Mouse (Mus musculus) megakaryocyte-erythroid progenitor cell, adult 5-6 weeks (primary cell): ENCODE results near the gene Stxbp3. TPM values are rescaled to one million over a fixed set of nuclear protein-coding genes. Genes with fewer than 3 reads are reported as not detected.
"Not testable (repeated sequence)": the region's sequence is repeated elsewhere in the genome, so short reads cannot be mapped to it uniquely, and the experiment has no call there.

Source experiments
- ATAC-seq: replicated peaks from 2 replicates; pipeline ENCODE4 v1.8.0; 2016; ENCODE audit warnings: mild to moderate bottlenecking, inconsistent platforms; ENCODE audit not compliant: severe bottlenecking, poor library complexity, low FRiP score, low TSS enrichment
- total RNA-seq, 2 experiments: library from RNA; stranded (forward) in 1 of 2; stranded (reverse) in 1 of 2; fragments of 200-1000, 215-1000 nt in 1 of 2; fragments of >200 nt in 1 of 2; fragmentation: Nextera tagmentation in 1 of 2; gene quantifications; 2 replicates each; pipeline ENCODE4 v1.2.3; 2014 to 2017

The Stxbp3 gene
- total RNA-seq, 2 experiments from 2014 or later = 47.5 to 56.6 TPM

GRCm38 (mm10) chr3:108858231-108858770 lies 18.0 kb upstream of the Stxbp3 start:
- no peak for ATAC-seq

DNA sequence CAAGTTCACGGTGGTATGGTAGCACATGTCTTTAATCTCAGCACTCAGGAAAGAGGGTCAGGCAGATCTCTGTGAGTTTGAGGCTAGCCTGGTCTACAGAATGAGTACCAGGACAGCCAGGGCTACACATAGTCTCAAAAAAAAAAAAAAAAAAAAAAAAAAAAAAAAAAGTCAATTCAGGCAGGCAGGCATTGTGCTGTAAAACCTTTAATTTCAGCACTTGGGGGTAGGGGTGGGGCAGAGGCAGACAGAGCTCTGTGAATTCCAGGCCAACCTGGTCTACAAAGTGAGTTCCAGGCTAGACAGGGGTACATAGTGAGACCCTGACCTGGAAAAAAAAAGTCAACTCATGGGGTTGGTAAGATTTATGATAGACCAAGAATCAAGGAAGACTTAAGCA lies 17.4 kb upstream of the Stxbp3 start:
- no peak for ATAC-seq

DNA sequence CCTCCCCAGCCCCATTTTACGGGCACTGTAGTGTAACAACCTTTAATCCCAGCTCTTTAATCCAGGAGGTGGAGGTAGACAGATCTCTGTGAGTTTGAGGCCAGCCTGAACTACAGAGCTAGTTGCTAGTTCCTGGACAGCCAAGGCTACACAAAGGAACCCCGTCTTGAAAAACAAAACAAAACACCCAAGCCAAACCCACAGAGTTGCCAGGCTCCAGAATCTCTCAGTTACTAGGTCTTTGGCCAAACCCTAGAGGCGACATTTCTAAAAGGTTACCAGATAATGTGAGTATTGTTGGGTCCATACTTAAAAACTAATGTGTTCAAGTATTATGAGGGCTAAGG lies 16.8 kb upstream of the Stxbp3 start:
- no peak for ATAC-seq

GRCm38 (mm10) chr3:108856386-108857123 lies 16.2 kb upstream of the Stxbp3 start:
- ATAC-seq = peak; percentile 20; the same call in 1 of the 2 replicates

GRCm38 (mm10) chr3:108855864-108856263 lies 15.5 kb upstream of the Stxbp3 start:
- ATAC-seq = 0 out of 2 replicates have a peak, but pooled peaks have one; percentile 8

DNA sequence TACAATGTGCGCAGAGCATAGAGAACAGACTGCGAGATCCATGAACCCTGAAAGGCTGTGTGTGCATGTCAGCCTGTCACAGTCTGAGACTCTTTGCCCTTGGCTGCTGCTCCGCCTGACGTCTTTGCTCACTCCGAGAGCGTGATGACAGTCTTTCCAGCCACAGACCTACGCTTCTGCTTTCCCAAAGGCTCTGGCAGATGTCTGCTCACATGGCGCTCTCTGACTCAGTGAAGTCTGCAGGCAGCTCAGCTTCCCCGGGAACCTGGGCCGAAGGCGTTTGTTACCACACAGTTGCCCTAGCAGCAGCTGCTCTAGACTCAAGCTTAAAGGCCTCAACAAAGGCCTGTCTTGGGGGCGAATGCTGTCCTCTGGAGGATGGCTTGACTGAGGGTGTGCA lies 15.0 kb upstream of the Stxbp3 start:
- ATAC-seq = no peak

GRCm38 (mm10) chr3:108853266-108853665 lies 12.9 kb upstream of the Stxbp3 start:
- ATAC-seq = no peak

GRCm38 (mm10) chr3:108851996-108852697 lies 11.8 kb upstream of the Stxbp3 start:
- ATAC-seq = no peak

- no peak for ATAC-seq
Measured at GRCm38 (mm10) chr3:108851554-108851953, 11.2 kb upstream of the Stxbp3 start.

- no peak for ATAC-seq
Measured at GRCm38 (mm10) chr3:108851075-108851474, 10.7 kb upstream of the Stxbp3 start.

GRCm38 (mm10) chr3:108850506-108850905 lies 10.2 kb upstream of the Stxbp3 start:
- ATAC-seq = peak; percentile 39

- ATAC-seq = no peak
Measured at GRCm38 (mm10) chr3:108846616-108847015, 6.3 kb upstream of the Stxbp3 start.

DNA sequence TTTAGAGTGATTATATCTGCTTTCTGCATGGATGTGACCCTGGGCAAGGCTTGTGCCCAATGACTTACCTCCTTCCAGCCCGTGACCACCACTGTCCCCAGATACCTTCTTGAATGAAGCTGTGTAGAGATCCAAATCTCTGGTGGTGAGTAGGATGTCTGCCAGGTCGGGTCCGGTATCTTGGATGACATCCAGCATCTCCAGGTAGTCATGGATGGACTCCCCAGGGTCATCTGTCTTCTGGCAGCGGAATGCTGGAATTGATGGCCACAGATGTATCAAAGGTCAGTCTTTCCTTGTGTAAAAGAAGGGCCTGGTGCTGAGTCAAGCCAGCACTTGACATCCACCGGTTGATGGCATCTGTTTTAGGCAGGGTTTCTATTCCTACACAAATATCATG lies 4.2 kb upstream of the Stxbp3 start:
- no peak for ATAC-seq

DNA sequence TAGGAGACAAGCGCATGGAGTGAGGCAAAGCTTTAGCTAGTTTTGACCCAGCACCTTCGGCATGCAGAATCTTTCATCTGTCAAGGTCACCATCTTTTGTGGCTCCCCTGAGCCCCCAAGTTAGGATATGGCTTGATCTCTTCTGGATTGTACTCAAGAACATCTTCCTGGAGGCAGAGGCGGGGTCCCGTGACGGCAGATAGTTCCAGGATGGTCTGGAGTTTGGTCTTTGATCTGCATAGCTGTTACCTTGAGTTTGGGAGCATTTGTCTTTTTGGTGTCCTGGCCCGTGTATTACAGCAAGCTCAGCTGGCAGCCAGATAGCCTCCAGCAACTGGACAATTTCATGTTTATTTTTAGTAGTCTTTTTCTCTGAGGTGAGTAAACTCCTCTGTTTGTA lies 3.7 kb upstream of the Stxbp3 start:
- ATAC-seq = no peak

- ATAC-seq = 0 out of 2 replicates have a peak, but pooled peaks have one; percentile 0
Measured at GRCm38 (mm10) chr3:108840716-108841054, 359 bp upstream of the Stxbp3 start.

GRCm38 (mm10) chr3:108839647-108839999 lies 703 bp downstream of the Stxbp3 start:
- no peak for ATAC-seq

DNA sequence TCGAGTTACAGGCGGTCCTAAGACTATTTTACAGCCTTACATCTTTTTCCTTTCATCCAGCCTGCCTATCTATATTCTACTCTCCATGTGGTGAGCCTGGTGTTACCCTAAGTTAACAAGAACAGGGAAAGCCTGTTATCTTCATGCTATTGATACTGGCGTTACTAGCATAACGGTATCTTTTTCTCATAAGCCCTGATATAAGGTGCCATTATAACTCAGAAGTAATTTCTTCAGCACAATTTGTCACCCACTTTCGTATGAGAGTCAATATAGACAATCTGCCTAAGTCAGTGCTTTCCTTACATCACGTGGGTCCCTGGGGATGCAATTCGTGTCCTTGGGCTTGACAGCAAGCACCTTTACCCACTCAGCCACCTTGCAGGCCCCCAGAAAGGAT lies 1.3 kb downstream of the Stxbp3 start:
- peak; percentile 59 for ATAC-seq

DNA sequence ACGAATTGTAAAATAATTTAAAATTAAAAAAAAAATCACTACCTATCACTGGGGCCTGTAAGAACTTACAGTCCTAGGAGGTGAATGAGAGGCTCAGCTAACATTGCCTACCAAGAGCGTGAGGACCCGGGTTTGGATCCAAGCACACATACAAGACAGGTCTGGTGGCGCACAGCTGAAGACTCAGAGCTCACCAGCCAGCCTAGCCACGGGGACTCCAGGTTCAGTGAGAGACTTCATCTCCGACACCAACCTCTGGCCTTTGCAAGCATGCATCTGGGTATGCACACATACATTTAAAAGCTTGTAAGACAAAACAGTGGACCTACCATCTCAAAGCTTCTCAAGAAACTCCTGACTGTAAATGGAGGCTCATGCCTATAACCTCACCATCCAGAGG lies 3.4 kb downstream of the Stxbp3 start:
- ATAC-seq = no peak

GRCm38 (mm10) chr3:108833717-108834116 lies 6.6 kb downstream of the Stxbp3 start:
- ATAC-seq = not testable (repeated sequence)

- ATAC-seq = no peak
Measured at GRCm38 (mm10) chr3:108831750-108832149, 8.6 kb downstream of the Stxbp3 start.

GRCm38 (mm10) chr3:108830493-108830892 lies 9.8 kb downstream of the Stxbp3 start:
- ATAC-seq = no peak
